Comparison of ENCODE assay signal across 20 mouse cellular contexts in the genomic region with DNA sequence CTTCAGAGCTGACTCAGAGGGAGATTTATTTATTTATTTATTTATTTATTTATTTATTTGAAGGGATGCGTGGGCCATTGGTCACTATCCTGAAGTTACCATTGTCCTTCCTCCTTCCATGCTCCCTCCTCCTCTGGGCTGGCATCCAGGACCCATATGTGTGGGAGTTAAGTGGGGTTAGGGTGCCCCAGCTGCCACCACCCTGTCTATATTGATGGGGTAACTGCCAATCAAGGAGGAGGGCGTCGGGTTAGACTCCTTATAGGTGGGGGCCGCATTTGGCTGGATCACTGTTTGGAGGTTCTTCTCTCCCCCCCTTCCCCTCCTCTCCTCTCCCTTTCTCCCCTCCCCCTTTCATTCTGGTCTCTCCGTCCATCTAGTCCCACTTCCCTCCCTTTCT. TPM values are rescaled to one million over a fixed set of nuclear protein-coding genes. Genes with fewer than 3 reads are reported as not detected.
DNase-seq lines count a peak whose midpoint lies in the region; ATAC-seq lines count a peak whose summit lies in the region.
"Had no signal": no experiment of that assay in that cellular context is flagged by ENCODE, and none has a peak within 500 bp of the region (broad histone marks: within the 10 kb centered on the region; RNA-seq: fewer than 3 reads in every experiment).

No protein-coding gene starts in this region.

- ATAC-seq in cerebellum, adult (ENCODE audit: insufficient number of reproducible peaks, low FRiP score, low TSS enrichment): no peak
- ATAC-seq in neural tube, embryonic 11.5 days (ENCODE audit: insufficient read depth, low FRiP score, low TSS enrichment): no peak
- ATAC-seq in midbrain, embryonic 11.5 days (ENCODE audit: low FRiP score): no peak
- no peak for ATAC-seq in monocyte, adult 5-6 weeks (replicated peaks; ENCODE audit: insufficient number of reproducible peaks, low FRiP score, low TSS enrichment, poor library complexity, severe bottlenecking)

- no peaks in the 10 kb centered on the region for H3K9me3 ChIP-seq in neural tube, embryonic 11.5 days (ENCODE audit: control insufficient read depth, low read length)
- H3K9me3 ChIP-seq in midbrain, embryonic 11.5 days (ENCODE audit: control insufficient read depth, low read length): no peaks in the 10 kb centered on the region
- H3K9me3 ChIP-seq: embryonic facial prominence, embryonic 12.5 days; forebrain, embryonic 10.5 days had no signal

- WGBS in neural tube, embryonic 11.5 days: 0% methylated on average over 5 of the region's 5 CpGs
- WGBS in midbrain, embryonic 11.5 days: 3% methylated on average over 5 of the region's 5 CpGs

- peaks cover 98% of the 10 kb centered on the region for H3K27me3 ChIP-seq in neural tube, embryonic 11.5 days (ENCODE audit: control insufficient read depth, insufficient read depth, low read length)
- H3K27me3 ChIP-seq in midbrain, embryonic 11.5 days (ENCODE audit: control insufficient read depth, insufficient read depth, low read length): peaks cover 96% of the 10 kb centered on the region

- DNase-seq in cerebellum, adult 11 months: peak; percentile 54
- no peak for DNase-seq in neural tube, embryonic 11.5 days (ENCODE audit: low spot score)
- no peak for DNase-seq in neural tube, embryonic 10.5 days (ENCODE audit: extremely low spot score, low spot score)
- peak; percentile 89 for DNase-seq in midbrain, embryonic 11.5 days (ENCODE audit: low spot score, missing footprints)
- DNase-seq in gastrocnemius, adult 18-20 months (ENCODE audit: low spot score): no peak
- no peak for DNase-seq in adrenal gland, adult 8-10 months
- DNase-seq: adrenal gland, postnatal 10 days; gastrocnemius, postnatal 25 days; kidney, postnatal 25 days; thymus, postnatal 4 days had no signal

- 0 out of 2 replicates have a peak, but pooled peaks cover 2% of the 10 kb centered on the region for H3K4me1 ChIP-seq in neural tube, embryonic 11.5 days (ENCODE audit: control insufficient read depth, insufficient read depth, low read length)
- H3K4me1 ChIP-seq in midbrain, embryonic 11.5 days (ENCODE audit: control insufficient read depth, insufficient read depth, low read length): peaks cover 21% of the 10 kb centered on the region

- H3K36me3 ChIP-seq in neural tube, embryonic 11.5 days (ENCODE audit: control insufficient read depth, insufficient read depth, low read length): no peaks in the 10 kb centered on the region
- H3K36me3 ChIP-seq in midbrain, embryonic 11.5 days (ENCODE audit: control insufficient read depth, insufficient read depth, low read length): no peaks in the 10 kb centered on the region
- H3K36me3 ChIP-seq: embryonic facial prominence, embryonic 12.5 days; forebrain, embryonic 10.5 days had no signal

- H3K27ac ChIP-seq in neural tube, embryonic 11.5 days (ENCODE audit: low read depth, low read length): peak overlapping the region; percentile 8; the same call in 1 of the 2 replicates
- peak overlapping the region; percentile 63; the same call in 1 of the 2 replicates for H3K27ac ChIP-seq in midbrain, embryonic 11.5 days (ENCODE audit: low read depth, low read length)
- H3K27ac ChIP-seq: embryonic facial prominence, embryonic 12.5 days had no signal

- H3K9ac ChIP-seq in neural tube, embryonic 11.5 days (ENCODE audit: low read length): no peak overlapping the region
- no peak overlapping the region for H3K9ac ChIP-seq in midbrain, embryonic 11.5 days (ENCODE audit: low read length)
- H3K9ac ChIP-seq: embryonic facial prominence, embryonic 12.5 days had no signal

- peak overlapping the region; percentile 37; the same call in 1 of the 2 replicates for H3K4me2 ChIP-seq in neural tube, embryonic 11.5 days (ENCODE audit: low read depth)
- H3K4me2 ChIP-seq in midbrain, embryonic 11.5 days: peak overlapping the region; percentile 36; the same call in 1 of the 2 replicates
- H3K4me2 ChIP-seq: heart, embryonic 11.5 days had no signal

- no peak overlapping the region for H3K4me3 ChIP-seq in neural tube, embryonic 11.5 days (ENCODE audit: low read depth, low read length)
- no peak overlapping the region; the same call in 1 of the 2 replicates for H3K4me3 ChIP-seq in midbrain, embryonic 11.5 days (ENCODE audit: low read depth, low read length)

RNA-seq across cellular contexts. Expression of a gene that starts 0.7 kb away (rescaled TPM):
- 44.9 and 45.2 TPM in 2 replicates for polyA plus RNA-seq in neural tube, embryonic 11.5 days (2014; fragmentation: Nextera tagmentation; extraction: Ambion mirVana)
- 41.8 and 46.4 TPM in 2 replicates for polyA plus RNA-seq in midbrain, embryonic 11.5 days (2014; fragmentation: Nextera tagmentation; extraction: Ambion mirVana)
- not detected in 3 replicates for total RNA-seq in monocyte, adult 5-6 weeks (2017)
- total RNA-seq in gastrocnemius, adult 18-20 months (2021): not detected
- total RNA-seq in adrenal gland, adult 8-10 months (2022): not detected
- total RNA-seq: adrenal gland, postnatal 10 days; gastrocnemius, postnatal 25 days; hematopoietic stem cell, adult 5-6 weeks; liver, adult 2 months; megakaryocyte-erythroid progenitor cell, adult 5-6 weeks had no signal
- polyA plus RNA-seq: liver, adult 2 months; lung, embryonic 16.5 days; stomach, embryonic 14.5 days had no signal

RNA-seq across cellular contexts. Expression of a gene that starts 58.2 kb away (rescaled TPM):
- polyA plus RNA-seq in neural tube, embryonic 11.5 days (2014; fragmentation: Nextera tagmentation; extraction: Ambion mirVana): 5.4 and 7.9 TPM in 2 replicates
- 4.4 and 6.9 TPM in 2 replicates for polyA plus RNA-seq in midbrain, embryonic 11.5 days (2014; fragmentation: Nextera tagmentation; extraction: Ambion mirVana)
- 19.3 to 53.0 TPM (median 49.3 TPM) in 3 replicates for total RNA-seq in monocyte, adult 5-6 weeks (2017)
- total RNA-seq in gastrocnemius, adult 18-20 months (2021): 10 to 100 TPM in 1 of 2 experiments, 1 to 10 TPM in 1; 7.6 to 12.0 TPM
- total RNA-seq in adrenal gland, adult 8-10 months (2022): 10 to 100 TPM; 35.1 to 37.0 (median 36.2) TPM

Comparison
In these comparisons a context has a peak if more than half of its experiments do, and no peak if none do; other contexts are left out.
1. DNase-seq: peak in cerebellum, adult 11 months (single experiment) and midbrain, embryonic 11.5 days (single experiment); none in neural tube, embryonic 11.5 days (single experiment), neural tube, embryonic 10.5 days (single experiment), gastrocnemius, adult 18-20 months (single experiment) and adrenal gland, adult 8-10 months (single experiment).